Mouse (Mus musculus) lung, postnatal 0 days (tissue): ENCODE measurements around the gene Gabbr2. TPM values are rescaled to one million over a fixed set of nuclear protein-coding genes. Genes with fewer than 3 reads are reported as not detected.

Experiments used
- ATAC-seq: fragments of 200-750 bp; cut with Nextera tagmentation; 2 replicates; pipeline ENCODE4 v1.8.0; 2017; ENCODE audit warnings: moderate library complexity
- DNase-seq: peaks from one replicate; pipeline ENCODE4 v3.0.0-alpha.2; 2016; ENCODE audit warnings: low spot score
- H3K27ac ChIP-seq: fragments of 300-500 bp; sonication (generic); 2 replicates; pipeline ENCODE4 v1.5.1; 2014; ENCODE audit warnings: antibody characterized with exemption, mild to moderate bottlenecking, low read length, mixed read lengths
- H3K27me3 ChIP-seq: fragments of 300-500 bp; sonication (generic); replicated peaks from 2 replicates; pipeline ENCODE4 v1.6.1; 2014; ENCODE audit warnings: low read length, mixed read lengths; ENCODE audit not compliant: insufficient read depth
- H3K36me3 ChIP-seq: fragments of 300-500 bp; sonication (generic); 2 replicates; pipeline ENCODE4 v1.6.1; 2014; ENCODE audit warnings: low read length, mixed read lengths; ENCODE audit not compliant: insufficient read depth
- H3K4me1 ChIP-seq: fragments of 300-500 bp; sonication (generic); 2 replicates; pipeline ENCODE4 v1.6.1; 2014; ENCODE audit warnings: antibody characterized with exemption, low read depth, low read length, mixed read lengths; ENCODE audit not compliant: insufficient read depth
- H3K4me2 ChIP-seq: fragments of 300-500 bp; sonication (generic); replicated peaks from 2 replicates; pipeline ENCODE4 v1.6.1; 2014; ENCODE audit warnings: low read depth, mild to moderate bottlenecking, low read length, moderate library complexity, mixed read lengths
- H3K4me3 ChIP-seq: fragments of 300-500 bp; sonication (generic); 2 replicates; pipeline ENCODE4 v1.5.1; 2014; ENCODE audit warnings: low read depth, low read length
- H3K9ac ChIP-seq: fragments of 300-500 bp; sonication (generic); replicated peaks from 2 replicates; pipeline ENCODE4 v1.6.1; 2014; ENCODE audit warnings: low read depth, mild to moderate bottlenecking
- H3K9me3 ChIP-seq: fragments of 300-500 bp; sonication (generic); 2 replicates; pipeline ENCODE4 v1.6.1; 2016; ENCODE audit warnings: low read length, mixed read lengths
- CTCF ChIP-seq: IDR thresholded peaks from 2 replicates; pipeline ENCODE4 v1.5.1; 2016; ENCODE audit warnings: antibody characterized with exemption, mild to moderate bottlenecking
- EP300 ChIP-seq: IDR thresholded peaks from 2 replicates; pipeline ENCODE4 v1.6.1; 2016; ENCODE audit warnings: antibody characterized with exemption, mild to moderate bottlenecking, control low read depth
- WGBS: fragments of 180-500 bp; shearing (Covaris S2); extraction: QIAGEN DNeasy Blood & Tissue Kit; methylation state at CpG from one replicate; pipeline ENCODE4 v1.1.7; 2014; 5-methylcytosine and 5-hydroxymethylcytosine counted together
- polyA plus RNA-seq: library from polyadenylated mRNA; unstranded; fragments of >200 nt; fragmentation: Nextera tagmentation; extraction: Ambion mirVana; gene quantifications from 2 replicates; pipeline ENCODE4 v1.2.1, GENCODE M21; 2015

The Gabbr2 gene
- polyA plus RNA-seq, 1 experiment from 2014 or later = not detected

GRCm38 (mm10) chr4:46814236-46814635 is 177.4 kb downstream of the Gabbr2 start:
- Histone ChIP-seq H3K27ac (no peak overlapping the region), H3K9ac (no peak overlapping the region), H3K27me3 (no peaks in the 10 kb centered on the region), H3K4me1 (no peaks in the 10 kb centered on the region), H3K4me3 (no peak overlapping the region), H3K36me3 (no peaks in the 10 kb centered on the region), H3K9me3 (no peaks in the 10 kb centered on the region), H3K4me2 (no peak overlapping the region)
- no peak for DNase-seq
- no peak for ATAC-seq
- TF ChIP-seq EP300 (no peak), CTCF (no peak)
- WGBS = 58% methylated on average over 10 of the region's 10 CpGs

- DNase-seq (no peak), ATAC-seq (no peak)
- no peak overlapping the region for H3K4me2 ChIP-seq
- TF ChIP-seq CTCF (no peak), EP300 (no peak)
- H3K4me3 ChIP-seq = no peak overlapping the region
- H3K9me3 ChIP-seq = no peaks in the 10 kb centered on the region
- H3K36me3 ChIP-seq = no peaks in the 10 kb centered on the region
- 63% methylated on average over 5 of the region's 5 CpGs for WGBS
- H3K27ac ChIP-seq = no peak overlapping the region
- no peaks in the 10 kb centered on the region for H3K4me1 ChIP-seq
- no peak overlapping the region for H3K9ac ChIP-seq
- H3K27me3 ChIP-seq = no peaks in the 10 kb centered on the region
Observed at GRCm38 (mm10) chr4:46811165-46811564, 180.5 kb downstream of the Gabbr2 start.

DNA sequence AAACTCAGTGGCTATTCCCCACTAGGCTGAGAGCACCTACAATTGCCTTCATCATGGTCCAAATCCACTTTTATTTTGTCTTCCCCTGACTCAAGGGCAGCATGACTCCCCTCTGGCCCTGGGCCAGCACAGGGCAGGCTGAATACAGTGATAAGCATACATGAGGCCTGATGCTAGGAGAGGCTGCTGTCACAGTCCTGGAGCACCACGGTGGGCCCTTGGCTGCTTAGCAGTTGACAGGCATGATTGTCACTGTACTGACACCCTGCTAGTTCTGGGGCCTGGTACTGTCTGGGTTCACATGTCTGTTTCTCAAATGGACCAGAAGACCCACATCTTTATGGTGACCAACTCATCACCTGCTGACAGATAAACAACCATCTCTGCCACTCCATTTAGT is 184.8 kb downstream of the Gabbr2 start:
- no peak overlapping the region for H3K4me3 ChIP-seq
- no peaks in the 10 kb centered on the region for H3K36me3 ChIP-seq
- H3K9me3 ChIP-seq = no peaks in the 10 kb centered on the region
- H3K27ac ChIP-seq = no peak overlapping the region
- no peak for ATAC-seq
- no peaks in the 10 kb centered on the region for H3K4me1 ChIP-seq
- WGBS = 67% methylated on average over 1 of the region's 1 CpGs
- no peak for DNase-seq
- no peak overlapping the region for H3K4me2 ChIP-seq
- no peak overlapping the region for H3K9ac ChIP-seq
- no peak for TF ChIP-seq CTCF
- no peak for TF ChIP-seq EP300
- H3K27me3 ChIP-seq = no peaks in the 10 kb centered on the region

DNA sequence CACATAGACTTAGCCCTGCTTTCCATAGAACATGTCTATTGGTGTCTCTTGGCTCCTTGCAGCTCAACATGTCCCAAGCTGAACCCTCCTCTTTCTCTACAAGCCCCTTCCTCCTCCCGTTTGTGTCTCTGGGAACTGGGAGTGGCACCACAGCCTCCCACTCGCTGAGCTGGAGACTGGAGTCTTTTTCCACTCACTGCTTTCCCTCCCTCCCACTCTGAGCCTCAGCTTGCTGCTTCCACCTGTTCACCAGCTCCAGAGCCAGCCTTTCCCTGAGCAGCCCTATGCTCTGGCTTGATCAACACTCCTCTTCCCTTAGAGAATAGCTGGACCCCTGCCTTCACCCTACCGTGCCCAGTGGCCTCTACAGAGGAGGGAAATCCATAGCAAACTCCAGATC is 185.8 kb downstream of the Gabbr2 start:
- Histone ChIP-seq H3K4me3 (no peak overlapping the region), H3K4me2 (no peak overlapping the region), H3K4me1 (no peaks in the 10 kb centered on the region), H3K9me3 (no peaks in the 10 kb centered on the region), H3K36me3 (no peaks in the 10 kb centered on the region), H3K27ac (no peak overlapping the region), H3K9ac (no peak overlapping the region), H3K27me3 (no peaks in the 10 kb centered on the region)
- DNase-seq (no peak), ATAC-seq (no peak)
- TF ChIP-seq EP300 = no peak
- TF ChIP-seq CTCF = no peak
- 48% methylated on average over 3 of the region's 3 CpGs for WGBS

DNA sequence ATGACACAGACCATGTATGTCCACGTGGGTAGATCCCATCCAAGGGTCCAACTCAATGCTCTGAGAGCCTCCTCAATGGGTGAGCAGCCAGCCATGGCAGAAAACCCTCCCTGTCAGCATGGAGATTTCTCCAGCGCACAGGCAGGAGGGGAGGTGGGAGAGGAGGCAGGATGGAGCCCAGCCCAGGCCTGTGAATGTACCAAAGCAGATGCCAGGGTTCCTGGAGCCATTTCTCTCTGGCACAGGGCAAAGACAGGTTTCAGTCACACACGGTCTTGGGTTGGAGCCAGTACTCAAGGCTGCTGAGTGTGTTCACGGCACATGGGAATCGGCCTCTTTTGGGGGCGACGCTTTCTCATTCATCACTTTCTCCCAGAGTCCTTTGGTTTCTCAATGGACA is 189.3 kb downstream of the Gabbr2 start:
- TF ChIP-seq EP300 (no peak), CTCF (no peak)
- DNase-seq = no peak
- Histone ChIP-seq H3K9me3 (no peaks in the 10 kb centered on the region), H3K4me2 (no peak overlapping the region), H3K27ac (no peak overlapping the region), H3K4me1 (no peaks in the 10 kb centered on the region), H3K36me3 (no peaks in the 10 kb centered on the region), H3K27me3 (no peaks in the 10 kb centered on the region), H3K4me3 (no peak overlapping the region), H3K9ac (no peak overlapping the region)
- ATAC-seq = no peak
- 85% methylated on average over 7 of the region's 7 CpGs for WGBS

DNA sequence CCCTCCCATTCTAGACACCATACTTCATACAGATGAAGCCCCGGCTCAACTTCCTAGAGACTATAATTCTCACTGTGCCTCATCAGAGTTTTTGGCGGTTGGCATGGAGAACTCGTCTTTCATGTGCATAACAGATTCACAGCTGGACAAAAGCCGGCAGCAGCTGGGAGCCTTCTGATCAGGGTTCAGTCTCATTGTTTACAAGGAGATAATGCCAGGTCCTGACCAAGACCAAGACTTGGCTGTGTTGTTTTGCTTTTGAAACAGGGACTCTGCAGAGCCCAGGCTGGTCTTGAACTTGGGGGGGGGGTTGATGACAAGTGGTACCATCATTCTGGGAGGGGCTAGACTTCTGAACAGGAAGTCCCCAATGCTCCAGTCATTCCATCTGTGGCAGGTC is 191.8 kb downstream of the Gabbr2 start:
- Histone ChIP-seq H3K4me2 (no peak overlapping the region), H3K4me3 (no peak overlapping the region), H3K36me3 (no peaks in the 10 kb centered on the region), H3K9me3 (no peaks in the 10 kb centered on the region), H3K27me3 (no peaks in the 10 kb centered on the region), H3K9ac (no peak overlapping the region), H3K27ac (no peak overlapping the region), H3K4me1 (no peaks in the 10 kb centered on the region)
- TF ChIP-seq CTCF = no peak
- no peak for TF ChIP-seq EP300
- peak; percentile 51 for DNase-seq
- ATAC-seq = peak; percentile 62
- WGBS = 38% methylated on average over 4 of the region's 4 CpGs

- H3K4me1 ChIP-seq = no peaks in the 10 kb centered on the region
- no peaks in the 10 kb centered on the region for H3K27me3 ChIP-seq
- WGBS = 48% methylated on average over 7 of the region's 7 CpGs
- no peak overlapping the region for H3K9ac ChIP-seq
- H3K27ac ChIP-seq = no peak overlapping the region
- TF ChIP-seq EP300 = no peak
- TF ChIP-seq CTCF = 0 out of 2 replicates have a peak, but pooled peaks have one; percentile 5
- no peaks in the 10 kb centered on the region for H3K36me3 ChIP-seq
- H3K4me2 ChIP-seq = no peak overlapping the region
- no peaks in the 10 kb centered on the region for H3K9me3 ChIP-seq
- DNase-seq = no peak
- ATAC-seq = no peak
- no peak overlapping the region for H3K4me3 ChIP-seq
Observed at GRCm38 (mm10) chr4:46795707-46796106, 196.0 kb downstream of the Gabbr2 start.
